Mouse (Mus musculus) heart, embryonic 15.5 days (tissue): ENCODE data around the gene Nptx2. TPM values are rescaled to one million over a fixed set of nuclear protein-coding genes. Genes with fewer than 3 reads are reported as not detected.

Source experiments
- ATAC-seq: fragments of 200-750 bp; cut with Nextera tagmentation; replicated peaks from 2 replicates; pipeline ENCODE4 v1.8.0; 2017; ENCODE audit warnings: low read depth, moderate TSS enrichment; ENCODE audit not compliant: insufficient number of reproducible peaks, insufficient read depth, low FRiP score
- H3K27ac ChIP-seq: fragments of 300-500 bp; sonication (generic); 2 replicates; pipeline ENCODE4 v1.5.1; 2015; ENCODE audit warnings: mild to moderate bottlenecking, inconsistent platforms
- H3K27me3 ChIP-seq: fragments of 300-500 bp; sonication (generic); 2 replicates; pipeline ENCODE4 v1.6.1; 2015; ENCODE audit warnings: inconsistent platforms
- H3K36me3 ChIP-seq: fragments of 300-500 bp; sonication (generic); 2 replicates; pipeline ENCODE4 v1.6.1; 2015; ENCODE audit warnings: mild to moderate bottlenecking, inconsistent platforms
- H3K4me1 ChIP-seq: fragments of 300-500 bp; sonication (generic); replicated peaks from 2 replicates; pipeline ENCODE4 v1.6.1; 2015; ENCODE audit warnings: inconsistent platforms
- H3K4me2 ChIP-seq: fragments of 300-500 bp; sonication (generic); 2 replicates; pipeline ENCODE4 v1.6.1; 2015; ENCODE audit warnings: inconsistent platforms, mild to moderate bottlenecking, moderate library complexity
- H3K4me3 ChIP-seq: fragments of 300-500 bp; sonication (generic); 2 replicates; pipeline ENCODE4 v1.5.1; 2015; ENCODE audit warnings: mild to moderate bottlenecking, inconsistent platforms
- H3K9ac ChIP-seq: fragments of 300-500 bp; sonication (generic); 2 replicates; pipeline ENCODE4 v1.6.1; 2015; ENCODE audit warnings: mild to moderate bottlenecking, inconsistent platforms
- H3K9me3 ChIP-seq: fragments of 300-500 bp; sonication (generic); replicated peaks from 2 replicates; pipeline ENCODE4 v1.6.1; 2016; ENCODE audit warnings: inconsistent platforms
- WGBS: fragments of 180-500 bp; shearing (Covaris S2); methylation state at CpG from one replicate; pipeline ENCODE4 v1.1.7; 2015; ENCODE audit warnings: mixed read lengths; 5-methylcytosine and 5-hydroxymethylcytosine counted together
- polyA plus RNA-seq: library from polyadenylated mRNA; unstranded; fragments of >200 nt; fragmentation: Nextera tagmentation; extraction: Ambion mirVana; gene quantifications from 2 replicates; pipeline ENCODE4 v1.2.1, GENCODE M21; 2015

Nptx2 gene
- polyA plus RNA-seq, 1 experiment from 2014 or later, result 0.06 TPM

DNA sequence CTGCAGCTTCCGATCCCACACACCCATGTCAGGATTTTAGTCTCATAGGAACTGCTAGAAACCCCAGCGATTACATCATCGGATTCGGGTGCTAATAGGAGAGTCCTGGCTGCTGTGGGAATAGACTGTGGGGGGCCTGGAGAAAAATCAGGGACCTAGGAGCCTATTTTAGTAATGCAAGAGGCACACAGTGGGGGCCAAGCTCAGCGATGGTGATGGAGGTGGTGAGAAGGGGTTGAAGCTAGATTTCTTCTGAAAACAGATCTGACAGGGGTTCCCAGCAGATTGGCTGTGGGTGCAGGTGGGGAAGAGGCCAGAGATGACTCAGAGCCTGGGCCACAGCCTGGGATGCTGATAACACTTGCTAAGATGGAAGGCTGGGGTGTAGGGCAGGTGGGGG lies 39.4 kb downstream of the Nptx2 start:
- no peak overlapping the region for H3K4me2 ChIP-seq
- H3K4me3 ChIP-seq, result no peak overlapping the region
- H3K9me3 ChIP-seq, result no peaks in the 10 kb centered on the region
- no peak overlapping the region for H3K27ac ChIP-seq
- H3K9ac ChIP-seq, result no peak overlapping the region
- no peaks in the 10 kb centered on the region for H3K4me1 ChIP-seq
- ATAC-seq, result no peak
- H3K36me3 ChIP-seq, result no peaks in the 10 kb centered on the region
- H3K27me3 ChIP-seq, result no peaks in the 10 kb centered on the region
- WGBS, result 81% methylated on average over 5 of the region's 5 CpGs

- H3K4me2 ChIP-seq, result no peak overlapping the region
- no peak overlapping the region for H3K4me3 ChIP-seq
- no peaks in the 10 kb centered on the region for H3K9me3 ChIP-seq
- no peaks in the 10 kb centered on the region for H3K27me3 ChIP-seq
- H3K4me1 ChIP-seq, result no peaks in the 10 kb centered on the region
- H3K9ac ChIP-seq, result no peak overlapping the region
- H3K27ac ChIP-seq, result no peak overlapping the region
- H3K36me3 ChIP-seq, result no peaks in the 10 kb centered on the region
- ATAC-seq, result no peak
- WGBS, result 38% methylated on average over 12 of the region's 12 CpGs
Measured at GRCm38 (mm10) chr5:144591248-144591880, 45.7 kb downstream of the Nptx2 start.

DNA sequence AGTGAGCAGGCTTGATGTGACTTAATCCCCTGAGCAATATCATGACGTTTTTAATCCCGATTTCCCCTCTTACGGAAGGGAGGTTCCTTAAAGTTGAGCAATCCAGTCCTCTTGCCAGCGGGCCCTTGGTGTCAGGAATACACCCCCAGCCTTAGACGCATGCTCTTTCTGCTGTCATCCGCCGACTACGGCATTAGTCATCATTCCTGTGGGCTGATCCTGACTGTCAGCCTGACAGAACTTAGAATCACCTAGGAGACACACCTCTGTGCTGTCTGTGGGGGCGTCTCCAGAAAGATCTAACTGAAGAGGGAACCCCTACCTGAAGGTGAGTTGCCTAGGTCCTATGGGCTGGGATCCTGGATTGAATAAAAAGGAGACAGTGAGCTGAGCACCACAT lies 49.1 kb downstream of the Nptx2 start:
- Histone ChIP-seq H3K36me3 (no peaks in the 10 kb centered on the region), H3K4me2 (no peak overlapping the region), H3K9ac (no peak overlapping the region), H3K27ac (no peak overlapping the region), H3K4me1 (no peaks in the 10 kb centered on the region), H3K9me3 (no peaks in the 10 kb centered on the region), H3K27me3 (no peaks in the 10 kb centered on the region), H3K4me3 (no peak overlapping the region)
- 81% methylated on average over 9 of the region's 9 CpGs for WGBS
- ATAC-seq, result no peak

Other genes with a start within 250 kb of the Nptx2 start
- 10.8 and 11.4 TPM in 2 replicates for gene Baiap2l1, start 187.8 kb upstream of the Nptx2 start, polyA plus RNA-seq
- gene Tmem130, start 215.9 kb downstream of the Nptx2 start, polyA plus RNA-seq, result 0.74 and 1.3 TPM in 2 replicates
- gene Trrap, start 221.8 kb downstream of the Nptx2 start, polyA plus RNA-seq, result 41.2 and 49.4 TPM in 2 replicates